Mouse (Mus musculus): ENCODE results near the gene Ccl11.

Ccl11 gene

GRCm38 (mm10) chr11:82057646-82058045, at the start of gene Ccl11:
TSS of gene Ccl11 (plus strand) at chr11:82057823.
- no peak for DNase-seq (ENCODE audit: low read depth)

- no peak for DNase-seq (ENCODE audit: low read depth)
These were observed 47.5 kb upstream of the Ccl11 start for GRCm38 (mm10) chr11:82010115-82010514.

GRCm38 (mm10) chr11:82011411-82012193, 46.0 kb upstream of the Ccl11 start:
- DNase-seq (ENCODE audit: low read depth): no peak

- DNase-seq (ENCODE audit: low read depth): no peak
These were observed 43.9 kb upstream of the Ccl11 start for GRCm38 (mm10) chr11:82013756-82014155.

- no peak for DNase-seq (ENCODE audit: low read depth)
These were observed 42.6 kb upstream of the Ccl11 start for GRCm38 (mm10) chr11:82015066-82015465.

GRCm38 (mm10) chr11:82016181-82016780, 41.3 kb upstream of the Ccl11 start:
- DNase-seq (ENCODE audit: low read depth): no peak

GRCm38 (mm10) chr11:82019389-82019788, 38.2 kb upstream of the Ccl11 start:
- no peak for DNase-seq (ENCODE audit: low read depth)

GRCm38 (mm10) chr11:82019793-82020192, 37.8 kb upstream of the Ccl11 start:
- no peak for DNase-seq (ENCODE audit: low read depth)

- no peak for DNase-seq (ENCODE audit: low read depth)
These were observed 36.2 kb upstream of the Ccl11 start for GRCm38 (mm10) chr11:82021406-82021805.

GRCm38 (mm10) chr11:82022504-82023056, 35.0 kb upstream of the Ccl11 start:
- no peak for DNase-seq (ENCODE audit: low read depth)

GRCm38 (mm10) chr11:82023769-82024168, 33.9 kb upstream of the Ccl11 start:
- DNase-seq (ENCODE audit: low read depth): no peak

GRCm38 (mm10) chr11:82030171-82030570, 27.5 kb upstream of the Ccl11 start:
- DNase-seq (ENCODE audit: low read depth): no peak

GRCm38 (mm10) chr11:82032136-82032535, 25.5 kb upstream of the Ccl11 start:
- DNase-seq (ENCODE audit: low read depth): no peak

GRCm38 (mm10) chr11:82032678-82033344, 24.8 kb upstream of the Ccl11 start:
- no peak for DNase-seq (ENCODE audit: low read depth)

- DNase-seq (ENCODE audit: low read depth): no peak
These were observed 23.2 kb upstream of the Ccl11 start for GRCm38 (mm10) chr11:82034446-82034845.

GRCm38 (mm10) chr11:82035356-82035755, 22.3 kb upstream of the Ccl11 start, which contains the start of gene Ccl2:
TSS of gene Ccl2 (plus strand) at chr11:82035571.
- no peak for DNase-seq (ENCODE audit: low read depth)

- no peak for DNase-seq (ENCODE audit: low read depth)
These were observed 21.8 kb upstream of the Ccl11 start for GRCm38 (mm10) chr11:82035857-82036256.

GRCm38 (mm10) chr11:82038535-82038934, 19.1 kb upstream of the Ccl11 start, which contains the start of gene Gm17268:
TSS of gene Gm17268 (minus strand) at chr11:82038562.
- no peak for DNase-seq (ENCODE audit: low read depth)

GRCm38 (mm10) chr11:82039132-82039660, 18.4 kb upstream of the Ccl11 start:
- DNase-seq (ENCODE audit: low read depth): no peak

GRCm38 (mm10) chr11:82041671-82042080, 15.9 kb upstream of the Ccl11 start:
- no peak for DNase-seq (ENCODE audit: low read depth)

GRCm38 (mm10) chr11:82045471-82045870, 12.2 kb upstream of the Ccl11 start, which contains the start of gene Ccl7:
TSS of gene Ccl7 (plus strand) at chr11:82045712.
- DNase-seq (ENCODE audit: low read depth): no peak

GRCm38 (mm10) chr11:82047746-82048415, 9.7 kb upstream of the Ccl11 start:
- peak; percentile 19 for DNase-seq (ENCODE audit: low read depth)
